31 mouse cellular contexts compared by ENCODE assay signal in genomic region chr6:85957581-85957980, GRCm38 (mm10). TPM values are rescaled to one million over a fixed set of nuclear protein-coding genes. Genes with fewer than 3 reads are reported as not detected.
"Had no signal": no experiment of that assay in that cellular context is flagged by ENCODE, and none has a peak within 500 bp of the region (broad histone marks: within the 10 kb centered on the region; RNA-seq: fewer than 3 reads in every experiment).

No protein-coding gene starts in this region.

- H3K27me3 ChIP-seq: limb, embryonic 12.5 days; limb, embryonic 15.5 days; midbrain, embryonic 12.5 days; neural tube, embryonic 13.5 days had no signal

- DNase-seq: kidney, adult 18-20 months; kidney, adult 9 months; kidney, postnatal 14 days; kidney, postnatal 4 days; left cerebral cortex, postnatal 4 days; liver, postnatal 0 days; thymus, postnatal 25 days had no signal

- H3K27ac ChIP-seq: limb, embryonic 12.5 days; limb, embryonic 15.5 days; liver, embryonic 14.5 days; midbrain, embryonic 12.5 days; neural tube, embryonic 13.5 days had no signal

- H3K9ac ChIP-seq: limb, embryonic 12.5 days; limb, embryonic 15.5 days; liver, embryonic 14.5 days; liver, postnatal 0 days; midbrain, embryonic 12.5 days; neural tube, embryonic 13.5 days had no signal

- ATAC-seq: intestine, embryonic 16.5 days; liver, postnatal 0 days; midbrain, embryonic 16.5 days had no signal

- H3K4me3 ChIP-seq: limb, embryonic 12.5 days; limb, embryonic 15.5 days; midbrain, embryonic 12.5 days; myocyte; neural tube, embryonic 13.5 days had no signal

- H3K9me3 ChIP-seq: limb, embryonic 12.5 days; limb, embryonic 15.5 days; midbrain, embryonic 12.5 days; neural tube, embryonic 13.5 days had no signal

- H3K4me2 ChIP-seq: limb, embryonic 12.5 days; limb, embryonic 15.5 days; liver, embryonic 11.5 days; midbrain, embryonic 12.5 days; neural tube, embryonic 13.5 days had no signal

RNA-seq across cellular contexts. Expression of gene Figla, which starts 58.4 kb away (rescaled TPM):
- total RNA-seq: layer of hippocampus, adult 18-20 months; layer of hippocampus, postnatal 14 days; left cerebral cortex, adult 8-10 months; left cerebral cortex, postnatal 14 days; left cerebral cortex, postnatal 4 days; megakaryocyte progenitor cell, adult 5-6 weeks; megakaryocyte-erythroid progenitor cell, adult 5-6 weeks; monocyte, adult 5-6 weeks; neutrophil, adult 5-6 weeks had no signal
- polyA plus RNA-seq: intestine, embryonic 16.5 days; kidney, embryonic 16.5 days; limb, embryonic 12.5 days; limb, embryonic 15.5 days; liver, embryonic 11.5 days; liver, embryonic 14.5 days; liver, postnatal 0 days; lung, embryonic 16.5 days; midbrain, embryonic 12.5 days; midbrain, embryonic 16.5 days; myocyte; neural tube, embryonic 13.5 days; small intestine, adult 2 months; spleen, adult 2 months; stomach, embryonic 16.5 days; thymus, postnatal 0 days; urinary bladder, adult 2 months had no signal
